Mouse (Mus musculus) heart, adult 2 months (tissue): ENCODE results near the gene Tigar. TPM values are rescaled to one million over a fixed set of nuclear protein-coding genes. Genes with fewer than 3 reads are reported as not detected.

Experiments used
- DNase-seq, 2 experiments: peaks; one replicate each; pipeline ENCODE4 v3.0.0; 2021
- H3K27ac ChIP-seq: fragments of 200-600 bp; 2 replicates; pipeline ENCODE4 v1.8.1; 2022
- H3K27me3 ChIP-seq: fragments of 200-500 bp; 2 replicates; pipeline ENCODE4 v1.6.1; 2012; ENCODE audit warnings: mild to moderate bottlenecking, low read length, inconsistent platforms, mixed read lengths; ENCODE audit not compliant: control insufficient read depth, insufficient read depth
- H3K36me3 ChIP-seq: fragments of 200-500 bp; 2 replicates; pipeline ENCODE4 v1.6.1; 2012; ENCODE audit warnings: low read length, inconsistent platforms; ENCODE audit not compliant: control insufficient read depth, insufficient read depth
- H3K4me1 ChIP-seq: fragments of 200-500 bp; 2 replicates; pipeline ENCODE4 v1.6.1; 2011; ENCODE audit warnings: low read length; ENCODE audit not compliant: control insufficient read depth, insufficient read depth
- H3K4me3 ChIP-seq: fragments of 200-600 bp; 2 replicates; pipeline ENCODE4 v1.8.1; 2022
- H3K79me2 ChIP-seq: fragments of 200-500 bp; replicated peaks from 2 replicates; pipeline ENCODE4 v1.6.1; 2012; ENCODE audit warnings: mild to moderate bottlenecking, inconsistent platforms, low read length, moderate library complexity, mixed read lengths; ENCODE audit not compliant: control insufficient read depth, insufficient read depth
- H3K9ac ChIP-seq: fragments of 200-500 bp; 2 replicates; pipeline ENCODE4 v1.6.1; 2012; ENCODE audit warnings: low read depth, mild to moderate bottlenecking, control low read depth, inconsistent platforms, low read length, mixed read lengths
- CTCF ChIP-seq: fragments of 200-600 bp; IDR thresholded peaks from 2 replicates; pipeline ENCODE4 v1.8.1; 2022; ENCODE audit warnings: antibody characterized with exemption, mild to moderate bottlenecking, moderate library complexity
- EP300 ChIP-seq: fragments of 200-500 bp; IDR thresholded peaks from 2 replicates; pipeline ENCODE4 v1.6.1; 2011; ENCODE audit warnings: low read depth, low read length, control low read depth; ENCODE audit not compliant: insufficient read depth
- POLR2A ChIP-seq: fragments of 200-500 bp; IDR thresholded peaks from 2 replicates; pipeline ENCODE4 v1.6.1; 2011; ENCODE audit warnings: mild to moderate bottlenecking, low read depth, low read length, control low read depth; ENCODE audit not compliant: insufficient read depth
- WGBS: fragments of 180-500 bp; shearing (Covaris S2); methylation state at CpG from one replicate; pipeline ENCODE4 v1.1.7; 2018; 5-methylcytosine and 5-hydroxymethylcytosine counted together
- intact Hi-C: fragments of 180-260 bp; cut with DNase I; formaldehyde crosslinking; loops from one replicate; pipeline ENCODE4 v1.15.1; 2025
- polyA plus RNA-seq: library from polyadenylated mRNA; depleted of rRNA; stranded (reverse); fragments of >200 nt; gene quantifications from 2 replicates; pipeline ENCODE4 v1.2.3, GENCODE M21; 2012
- total RNA-seq, 2 experiments: library from RNA; stranded (reverse); gene quantifications; 2 replicates each; pipeline ENCODE4 v1.2.3; 2021

The Tigar gene
- total and polyA plus RNA-seq, 3 experiments, result 18.0 to 59.7 (median 50.0) TPM

GRCm38 (mm10) chr6:127149303-127149943 lies 40.1 kb upstream of the Tigar start:
- no peaks in the 10 kb centered on the region for H3K4me1 ChIP-seq
- no peaks in the 10 kb centered on the region for H3K79me2 ChIP-seq
- 0 out of 2 replicates have a peak, but pooled peaks have one; percentile 1 for TF ChIP-seq CTCF
- TF ChIP-seq EP300, result no peak
- no peak for TF ChIP-seq POLR2A
- WGBS, result under 1% methylated on average over 30 of the region's 30 CpGs
- H3K9ac ChIP-seq, result peak overlapping the region; percentile 88
- H3K4me3 ChIP-seq, result peak overlapping the region; percentile 89
- no peaks in the 10 kb centered on the region for H3K36me3 ChIP-seq
- H3K27me3 ChIP-seq, result no peaks in the 10 kb centered on the region
- H3K27ac ChIP-seq, result peak overlapping the region; percentile 95
- intact Hi-C loops, result loop anchor here (2.0 kb wide), 1 partner anchor 297 kb away; the partner anchor contains the start of gene Parp11
- peak; percentile 63 to 72 for DNase-seq

GRCm38 (mm10) chr6:127148526-127149302 lies 39.4 kb upstream of the Tigar start:
- 29% methylated on average over 20 of the region's 20 CpGs for WGBS
- Histone ChIP-seq H3K4me1 (no peaks in the 10 kb centered on the region), H3K27ac (peak overlapping the region; percentile 95), H3K9ac (peak overlapping the region; percentile 88), H3K27me3 (no peaks in the 10 kb centered on the region), H3K4me3 (peak overlapping the region; percentile 89), H3K36me3 (no peaks in the 10 kb centered on the region), H3K79me2 (no peaks in the 10 kb centered on the region)
- DNase-seq, result peak in 1 of 2 experiments; percentile 49
- intact Hi-C loops, result loop anchor here (2.0 kb wide), 1 partner anchor 298 kb away; the partner anchor contains the start of gene Parp11
- TF ChIP-seq CTCF (peak; percentile 26; the same call in 1 of the 2 replicates), POLR2A (no peak), EP300 (no peak)

- Histone ChIP-seq H3K36me3 (no peaks in the 10 kb centered on the region), H3K4me1 (no peaks in the 10 kb centered on the region), H3K27ac (no peak overlapping the region), H3K4me3 (no peak overlapping the region), H3K9ac (no peak overlapping the region), H3K27me3 (no peaks in the 10 kb centered on the region), H3K79me2 (no peaks in the 10 kb centered on the region)
- peak; percentile 87 to 88 for DNase-seq
- TF ChIP-seq POLR2A (no peak), CTCF (no peak; the same call in none of the 2 replicates), EP300 (peak; percentile 95)
- intact Hi-C loops, result loop anchor here (1.0 to 2.0 kb wide), 4 partner anchors 125 to 299 kb away; partner anchors contain the start of gene Parp11
- WGBS, result 0% methylated on average over 4 of the region's 4 CpGs
Observed at GRCm38 (mm10) chr6:127147665-127148064, 38.3 kb upstream of the Tigar start.

- WGBS, result 79% methylated on average over 3 of the region's 3 CpGs
- Histone ChIP-seq H3K27ac (no peak overlapping the region), H3K27me3 (no peaks in the 10 kb centered on the region), H3K79me2 (no peaks in the 10 kb centered on the region), H3K4me3 (no peak overlapping the region), H3K36me3 (no peaks in the 10 kb centered on the region), H3K4me1 (no peaks in the 10 kb centered on the region; the same call in 1 of the 2 replicates), H3K9ac (no peak overlapping the region)
- no peak for TF ChIP-seq POLR2A
- TF ChIP-seq EP300, result no peak
- TF ChIP-seq CTCF, result no peak
- intact Hi-C loops, result no loop called here
- no peak for DNase-seq
Observed at GRCm38 (mm10) chr6:127146322-127146947, 37.1 kb upstream of the Tigar start.

GRCm38 (mm10) chr6:127145464-127146190 lies 36.3 kb upstream of the Tigar start:
- Histone ChIP-seq H3K27me3 (no peaks in the 10 kb centered on the region), H3K36me3 (no peaks in the 10 kb centered on the region), H3K27ac (no peak overlapping the region), H3K79me2 (no peaks in the 10 kb centered on the region), H3K9ac (no peak overlapping the region), H3K4me1 (no peaks in the 10 kb centered on the region; the same call in 1 of the 2 replicates), H3K4me3 (no peak overlapping the region)
- TF ChIP-seq CTCF, result no peak
- TF ChIP-seq EP300, result no peak
- no peak for TF ChIP-seq POLR2A
- intact Hi-C loops, result no loop called here
- 66% methylated on average over 20 of the region's 20 CpGs for WGBS
- DNase-seq, result no peak
